Mouse (Mus musculus): Measurements from ENCODE around the gene Wscd2. TPM values are rescaled to one million over a fixed set of nuclear protein-coding genes. Genes with fewer than 3 reads are reported as not detected.
"Not testable (repeated sequence)": the region's sequence is repeated elsewhere in the genome, so short reads cannot be mapped to it uniquely, and the experiment has no call there.

Wscd2 gene
- polyA plus RNA-seq, 1 experiment from 2014 or later: 11.0 TPM

DNA sequence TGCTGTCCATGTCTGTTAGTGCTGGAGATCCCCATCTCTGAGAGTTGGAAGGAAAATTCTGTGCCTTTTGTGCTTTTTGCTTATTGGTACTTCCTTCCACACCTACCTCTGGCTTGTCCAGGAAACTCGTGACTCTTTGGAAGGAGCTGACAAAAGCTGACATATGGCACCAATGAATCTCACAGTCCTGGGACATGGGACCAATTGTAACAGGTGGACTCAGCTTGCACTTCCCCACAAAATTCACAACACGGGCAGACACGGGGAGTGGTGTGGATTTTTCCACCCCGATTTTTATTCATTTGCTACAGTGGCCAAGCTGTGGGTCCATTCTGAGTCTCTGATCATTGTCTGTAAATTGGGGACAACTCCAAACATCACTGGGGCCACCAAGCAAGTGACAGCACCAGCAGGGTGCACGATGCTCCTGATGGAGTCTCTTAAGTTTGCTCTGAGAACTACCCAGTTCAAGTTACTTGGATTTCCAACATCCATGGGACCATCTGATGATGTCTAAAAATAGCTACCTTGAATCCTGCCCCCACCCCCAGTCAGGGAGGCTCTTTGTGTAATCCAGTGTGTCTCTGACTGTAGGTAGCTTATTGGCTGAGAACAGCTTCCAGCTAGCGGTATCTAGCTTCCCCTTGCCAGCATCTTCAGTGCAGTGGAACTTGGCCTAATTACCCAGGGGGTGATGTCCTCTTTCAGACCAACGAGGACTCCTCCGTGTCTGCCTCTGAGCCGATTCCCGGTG is 75.1 kb downstream of the Wscd2 start:
- Histone ChIP-seq H3K9ac (no peak overlapping the region), H3K27ac (no peak overlapping the region), H3K36me3 (no peaks in the 10 kb centered on the region), H3K4me2 (no peak overlapping the region), H3K4me3 (no peak overlapping the region), H3K4me1 (no peaks in the 10 kb centered on the region), H3K27me3 (no peaks in the 10 kb centered on the region), H3K9me3 (no peaks in the 10 kb centered on the region)
- 77% methylated on average over 10 of the region's 10 CpGs for whole genome bisulfite sequencing
- ATAC-seq (ENCODE audit: insufficient number of reproducible peaks, low FRiP score, low TSS enrichment, low read depth): no peak

DNA sequence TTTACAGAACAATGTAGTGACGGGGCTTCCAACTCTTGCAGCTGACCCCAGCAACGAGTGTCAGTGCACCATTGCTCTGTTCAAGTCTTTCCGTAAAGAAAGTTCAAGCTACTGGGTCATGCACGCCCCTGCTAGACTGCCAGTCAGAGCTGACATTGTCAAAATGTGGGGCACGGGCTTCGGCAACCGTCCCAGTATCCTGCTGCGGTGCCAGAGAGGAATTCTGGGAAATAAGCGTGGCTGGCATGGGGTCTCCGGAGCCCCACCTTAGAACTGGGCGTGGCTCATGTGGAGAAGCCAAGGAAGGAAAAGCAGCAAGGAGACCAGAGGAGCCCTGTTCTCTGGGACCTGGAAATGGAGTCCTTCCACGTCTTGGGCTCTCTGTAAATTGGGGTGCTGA is 75.7 kb downstream of the Wscd2 start:
- WGBS: 77% methylated on average over 12 of the region's 12 CpGs
- Histone ChIP-seq H3K4me3 (no peak overlapping the region), H3K36me3 (no peaks in the 10 kb centered on the region), H3K9me3 (no peaks in the 10 kb centered on the region), H3K4me1 (no peaks in the 10 kb centered on the region), H3K9ac (no peak overlapping the region), H3K27me3 (no peaks in the 10 kb centered on the region), H3K27ac (no peak overlapping the region), H3K4me2 (no peak overlapping the region)
- ATAC-seq (ENCODE audit: insufficient number of reproducible peaks, low FRiP score, low TSS enrichment, low read depth): no peak

DNA sequence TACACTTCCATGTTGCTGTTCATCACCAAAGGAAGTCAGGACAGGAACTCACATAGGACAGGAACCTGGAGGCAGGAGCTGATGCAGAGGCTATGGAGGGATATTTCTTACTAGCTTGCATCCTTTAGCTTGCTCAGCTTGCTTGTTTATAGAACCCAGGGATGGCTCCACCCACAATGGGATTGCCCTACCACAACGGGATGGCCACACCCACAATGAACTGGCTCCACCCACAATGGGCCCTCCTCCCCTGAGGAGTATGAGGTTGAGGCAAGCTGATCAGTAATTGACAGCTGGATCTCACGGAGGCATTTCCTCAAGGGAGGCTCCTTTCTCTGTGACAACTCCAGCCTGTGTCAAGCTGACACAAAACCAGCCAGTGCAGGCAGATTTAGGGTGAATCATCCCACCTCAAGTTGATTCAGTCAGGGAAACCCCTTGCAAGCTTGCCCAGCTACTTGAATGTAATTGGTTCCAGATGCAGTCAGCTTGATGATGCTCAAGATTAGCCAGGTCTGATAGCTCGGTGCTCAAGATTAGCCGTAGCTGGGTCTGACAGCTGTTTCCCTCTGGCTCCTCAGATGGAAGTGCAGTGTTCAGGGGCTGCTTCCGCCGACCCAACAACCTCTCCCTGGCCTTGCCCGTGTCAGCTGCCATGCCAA is 80.1 kb downstream of the Wscd2 start:
- 25% methylated on average over 7 of the region's 7 CpGs for WGBS
- H3K27me3 ChIP-seq: no peaks in the 10 kb centered on the region
- no peaks in the 10 kb centered on the region for H3K4me1 ChIP-seq
- no peaks in the 10 kb centered on the region for H3K9me3 ChIP-seq
- no peak overlapping the region for H3K4me2 ChIP-seq
- H3K4me3 ChIP-seq: no peak overlapping the region
- H3K27ac ChIP-seq: no peak overlapping the region
- ATAC-seq (ENCODE audit: insufficient number of reproducible peaks, low FRiP score, low TSS enrichment, low read depth): no peak
- no peak overlapping the region for H3K9ac ChIP-seq
- H3K36me3 ChIP-seq: no peaks in the 10 kb centered on the region

DNA sequence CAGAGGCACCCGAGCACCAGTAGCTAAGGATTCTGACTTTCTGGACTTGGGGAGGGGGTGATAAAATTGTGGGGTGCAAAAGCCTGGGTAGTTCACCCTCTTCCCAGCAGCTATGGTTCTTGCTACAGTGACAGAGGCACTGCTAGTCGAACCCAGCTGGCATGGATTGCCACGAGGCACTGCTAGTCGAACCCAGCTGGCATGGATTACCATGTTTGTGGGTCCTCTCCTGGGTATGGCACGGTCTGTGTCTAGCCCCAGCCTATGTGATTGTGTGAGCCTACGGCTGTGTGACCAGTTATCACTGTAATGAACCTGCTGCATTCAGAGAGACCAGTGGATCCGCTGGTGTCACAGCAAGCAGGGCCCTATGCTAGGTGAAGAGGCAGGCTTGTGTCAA is 87.4 kb downstream of the Wscd2 start:
- Histone ChIP-seq H3K36me3 (no peaks in the 10 kb centered on the region), H3K4me2 (no peak overlapping the region), H3K27me3 (no peaks in the 10 kb centered on the region), H3K27ac (no peak overlapping the region), H3K4me3 (no peak overlapping the region), H3K4me1 (0 out of 2 replicates have a peak, but pooled peaks cover 6% of the 10 kb centered on the region), H3K9me3 (no peaks in the 10 kb centered on the region), H3K9ac (no peak overlapping the region)
- WGBS: 66% methylated on average over 7 of the region's 7 CpGs
- ATAC-seq (ENCODE audit: insufficient number of reproducible peaks, low FRiP score, low TSS enrichment, low read depth): no peak

DNA sequence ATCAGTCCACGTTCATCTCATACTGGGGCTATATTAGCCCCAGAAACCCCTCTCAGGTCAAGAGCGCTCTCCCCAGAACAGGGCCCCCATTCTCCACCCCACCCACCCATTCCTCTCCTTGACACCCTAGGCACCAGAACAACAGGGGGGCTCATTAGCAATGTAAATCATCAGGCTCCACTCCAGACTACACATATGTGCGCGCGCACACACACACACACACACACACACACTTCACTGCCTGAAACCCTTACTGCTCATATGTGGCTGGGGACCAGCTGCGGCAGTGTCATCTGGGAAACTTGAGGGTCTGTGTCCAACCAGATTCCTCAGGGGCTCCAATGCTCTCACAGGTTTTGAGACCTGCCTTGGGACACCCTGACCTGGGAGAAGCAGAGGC is 88.3 kb downstream of the Wscd2 start:
- no peaks in the 10 kb centered on the region for H3K36me3 ChIP-seq
- H3K9ac ChIP-seq: no peak overlapping the region
- no peak overlapping the region for H3K4me3 ChIP-seq
- no peak overlapping the region for H3K27ac ChIP-seq
- 0 out of 2 replicates have a peak, but pooled peaks cover 6% of the 10 kb centered on the region for H3K4me1 ChIP-seq
- WGBS: 82% methylated on average over 6 of the region's 6 CpGs
- no peaks in the 10 kb centered on the region for H3K27me3 ChIP-seq
- no peak overlapping the region for H3K4me2 ChIP-seq
- no peak for ATAC-seq (ENCODE audit: insufficient number of reproducible peaks, low FRiP score, low TSS enrichment, low read depth)
- H3K9me3 ChIP-seq: no peaks in the 10 kb centered on the region

DNA sequence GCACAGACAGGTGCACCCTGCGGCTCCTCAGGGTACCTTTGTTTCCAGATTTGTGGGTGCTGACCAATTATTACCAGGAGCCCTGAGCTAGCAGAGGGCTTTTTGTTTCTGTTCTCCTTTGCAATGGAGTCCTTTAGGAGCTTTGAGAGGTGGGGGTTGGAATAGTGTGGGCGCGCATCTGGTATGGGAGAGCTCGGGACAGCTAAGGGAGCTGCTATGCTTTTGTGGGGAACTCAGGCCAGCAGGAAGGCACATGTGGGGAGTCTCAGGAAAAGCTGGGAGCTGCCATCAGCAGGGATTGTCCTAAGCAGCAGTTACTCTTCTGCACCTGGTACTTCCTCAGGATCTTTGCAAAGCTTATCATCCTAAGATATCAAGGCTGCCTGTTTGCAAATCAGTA is 89.0 kb downstream of the Wscd2 start:
- Histone ChIP-seq H3K4me2 (no peak overlapping the region), H3K36me3 (no peaks in the 10 kb centered on the region), H3K4me1 (0 out of 2 replicates have a peak, but pooled peaks cover 6% of the 10 kb centered on the region), H3K27ac (no peak overlapping the region), H3K27me3 (no peaks in the 10 kb centered on the region), H3K9ac (no peak overlapping the region), H3K9me3 (no peaks in the 10 kb centered on the region), H3K4me3 (no peak overlapping the region)
- 70% methylated on average over 4 of the region's 4 CpGs for WGBS
- ATAC-seq (ENCODE audit: insufficient number of reproducible peaks, low FRiP score, low TSS enrichment, low read depth): no peak

DNA sequence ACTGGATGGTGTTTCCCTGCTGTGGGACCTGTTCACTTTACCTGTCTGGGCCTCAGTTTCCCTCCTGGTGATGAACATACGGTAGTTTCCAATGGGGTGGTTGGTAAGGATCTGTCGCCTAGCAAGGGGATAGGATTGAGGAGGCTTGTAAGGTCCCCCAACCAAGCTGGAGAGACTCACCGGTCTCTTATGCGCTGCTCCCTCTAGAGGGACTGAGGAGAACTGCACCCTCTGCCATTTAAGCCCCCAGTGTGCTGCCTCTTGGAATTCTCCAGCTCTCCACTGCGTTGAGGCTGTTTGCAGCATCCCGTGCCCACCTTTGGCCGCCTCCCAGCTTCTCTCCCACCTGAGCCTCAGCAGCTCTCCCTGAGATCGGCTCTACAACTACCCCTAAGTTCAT is 90.1 kb downstream of the Wscd2 start:
- ATAC-seq (ENCODE audit: insufficient number of reproducible peaks, low FRiP score, low TSS enrichment, low read depth): no peak
- no peak overlapping the region for H3K4me2 ChIP-seq
- no peaks in the 10 kb centered on the region for H3K9me3 ChIP-seq
- 0 out of 2 replicates have a peak, but pooled peaks cover 6% of the 10 kb centered on the region for H3K4me1 ChIP-seq
- H3K4me3 ChIP-seq: no peak overlapping the region
- no peak overlapping the region for H3K9ac ChIP-seq
- H3K36me3 ChIP-seq: no peaks in the 10 kb centered on the region
- 49% methylated on average over 8 of the region's 8 CpGs for WGBS
- H3K27me3 ChIP-seq: no peaks in the 10 kb centered on the region
- no peak overlapping the region for H3K27ac ChIP-seq

DNA sequence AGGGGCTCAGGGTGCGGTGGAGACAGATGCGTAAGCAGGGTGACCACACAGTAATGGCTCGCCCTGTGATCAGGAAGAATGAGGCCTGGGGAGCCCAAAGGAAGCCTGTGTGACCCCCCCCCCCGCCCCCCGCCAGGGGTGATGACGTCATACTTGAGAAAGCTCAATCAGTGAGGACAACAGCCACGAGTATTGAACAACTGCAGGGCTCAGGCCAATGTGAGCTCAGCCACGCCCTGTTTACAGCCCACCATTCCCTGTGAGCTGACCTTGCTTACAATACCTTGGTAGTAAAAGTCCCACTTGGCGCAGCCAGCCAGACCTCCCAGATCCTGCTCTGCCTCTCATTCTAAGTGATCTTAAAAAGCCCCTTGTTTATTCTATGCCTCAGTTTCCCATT is 90.7 kb downstream of the Wscd2 start:
- no peak overlapping the region for H3K4me2 ChIP-seq
- no peak overlapping the region for H3K9ac ChIP-seq
- H3K4me1 ChIP-seq: 0 out of 2 replicates have a peak, but pooled peaks cover 6% of the 10 kb centered on the region
- no peaks in the 10 kb centered on the region for H3K27me3 ChIP-seq
- H3K36me3 ChIP-seq: no peaks in the 10 kb centered on the region
- no peak for ATAC-seq (ENCODE audit: insufficient number of reproducible peaks, low FRiP score, low TSS enrichment, low read depth)
- no peaks in the 10 kb centered on the region for H3K9me3 ChIP-seq
- no peak overlapping the region for H3K4me3 ChIP-seq
- H3K27ac ChIP-seq: no peak overlapping the region
- 44% methylated on average over 9 of the region's 9 CpGs for WGBS

DNA sequence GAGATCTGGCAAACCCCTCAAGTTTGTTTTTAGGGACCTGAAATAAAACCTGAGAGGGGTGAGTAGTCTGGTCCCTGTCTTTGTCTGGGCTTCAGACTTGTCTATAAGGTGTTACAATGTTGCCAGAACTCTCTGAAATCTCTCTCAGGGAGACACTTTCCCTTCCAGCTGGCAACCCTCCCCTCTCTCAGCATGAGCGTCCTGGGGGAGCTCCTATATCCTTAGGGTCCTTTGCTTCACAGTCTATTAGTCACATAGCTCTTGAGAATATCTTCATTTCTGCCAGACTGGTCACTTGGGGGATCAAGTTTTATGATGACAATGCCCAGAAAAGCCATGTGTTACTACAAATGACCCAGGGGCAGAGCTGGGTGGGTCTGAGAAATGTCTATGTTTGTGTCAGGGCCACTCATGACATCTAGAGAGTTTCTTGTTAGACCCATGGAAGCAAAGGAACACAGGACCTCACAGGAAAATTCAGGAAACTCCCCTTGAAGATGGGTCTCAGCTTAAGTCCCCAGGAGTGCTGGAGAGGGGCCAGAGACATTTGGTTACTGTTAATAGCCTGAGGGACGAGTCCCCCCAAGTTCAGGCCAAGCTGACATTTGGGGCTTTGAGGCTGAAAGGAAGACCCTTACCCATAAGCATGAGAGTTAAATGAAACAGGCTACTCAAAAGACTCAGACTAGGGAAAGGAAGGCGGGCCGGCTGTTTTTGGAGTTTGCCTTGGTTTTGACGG is 93.5 kb downstream of the Wscd2 start:
- Histone ChIP-seq H3K4me2 (no peak overlapping the region), H3K36me3 (0 out of 2 replicates have a peak, but pooled peaks cover 2% of the 10 kb centered on the region), H3K4me3 (no peak overlapping the region), H3K27ac (no peak overlapping the region), H3K4me1 (0 out of 2 replicates have a peak, but pooled peaks cover under 1% of the 10 kb centered on the region), H3K27me3 (no peaks in the 10 kb centered on the region), H3K9ac (no peak overlapping the region), H3K9me3 (no peaks in the 10 kb centered on the region)
- ATAC-seq (ENCODE audit: insufficient number of reproducible peaks, low FRiP score, low TSS enrichment, low read depth): no peak
- WGBS: 39% methylated on average over 5 of the region's 5 CpGs

DNA sequence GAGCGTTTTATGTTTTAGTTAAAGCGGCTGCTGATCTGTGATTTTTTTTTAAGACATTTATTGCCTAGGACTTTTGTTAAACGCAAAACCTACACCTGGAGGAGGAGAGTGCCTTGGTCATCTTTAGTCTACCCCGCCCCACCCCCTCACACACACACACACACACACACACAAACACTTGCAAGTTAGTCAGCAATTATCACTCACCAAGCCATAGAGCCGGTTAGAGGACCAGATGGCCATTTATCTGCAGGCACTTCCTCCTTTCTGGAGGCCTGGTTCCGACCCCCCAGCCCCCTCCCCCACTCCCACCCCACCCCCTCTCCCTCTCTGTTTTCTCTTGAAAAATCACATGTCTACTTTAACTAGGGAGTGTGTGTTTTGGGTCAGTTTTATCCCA is 94.3 kb downstream of the Wscd2 start:
- WGBS: 16% methylated on average over 6 of the region's 6 CpGs
- no peak for ATAC-seq (ENCODE audit: insufficient number of reproducible peaks, low FRiP score, low TSS enrichment, low read depth)
- Histone ChIP-seq H3K36me3 (0 out of 2 replicates have a peak, but pooled peaks cover 2% of the 10 kb centered on the region), H3K4me3 (no peak overlapping the region), H3K9me3 (no peaks in the 10 kb centered on the region), H3K4me2 (no peak overlapping the region), H3K9ac (no peak overlapping the region), H3K27me3 (no peaks in the 10 kb centered on the region), H3K4me1 (0 out of 2 replicates have a peak, but pooled peaks cover 3% of the 10 kb centered on the region), H3K27ac (no peak overlapping the region)

DNA sequence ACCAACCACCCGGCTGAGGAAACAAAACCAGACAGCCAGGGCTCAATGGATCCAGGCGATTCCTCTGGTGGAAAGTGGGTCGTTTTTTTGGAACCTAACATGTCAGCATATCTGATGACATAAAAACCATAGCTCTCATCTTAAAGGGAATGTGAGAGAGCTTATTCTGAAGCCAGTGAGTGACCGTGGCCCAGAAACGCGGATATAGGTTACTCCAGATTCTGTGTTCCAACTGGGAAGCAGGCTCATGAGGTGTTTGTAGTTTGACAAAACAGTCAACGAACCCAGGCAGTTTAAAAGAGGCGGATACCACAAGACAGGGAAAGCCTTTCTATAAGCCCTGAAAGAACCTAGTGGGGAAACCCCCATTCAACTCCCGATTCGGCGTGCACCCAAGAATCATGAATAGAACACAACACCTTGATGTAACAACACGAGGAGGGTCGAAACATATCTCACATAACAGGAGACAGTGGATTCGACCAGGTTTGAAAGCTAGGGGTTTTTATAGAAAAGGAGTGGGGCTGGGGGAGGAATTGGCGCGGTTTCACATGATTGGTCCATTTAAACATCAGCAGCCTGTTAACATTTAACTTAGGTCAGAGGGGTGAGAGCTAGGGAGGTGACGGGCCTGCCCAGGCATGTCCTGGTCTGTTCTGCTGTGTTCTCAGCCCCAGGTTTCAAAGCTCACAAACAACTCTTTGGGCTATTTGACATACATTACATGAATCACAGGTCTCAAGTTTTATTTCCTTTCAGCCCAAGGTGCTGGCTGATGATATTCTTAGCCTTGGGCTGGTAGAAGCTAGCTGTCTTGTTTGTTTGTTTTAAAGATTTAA is 95.7 kb downstream of the Wscd2 start:
- H3K4me3 ChIP-seq; H3K36me3 ChIP-seq; H3K9me3 ChIP-seq; H3K27me3 ChIP-seq; H3K27ac ChIP-seq; H3K9ac ChIP-seq; ATAC-seq (ENCODE audit: insufficient number of reproducible peaks, low FRiP score, low TSS enrichment, low read depth); H3K4me1 ChIP-seq; H3K4me2 ChIP-seq: not testable (repeated sequence)
- 65% methylated on average over 17 of the region's 17 CpGs for WGBS
